Mouse (Mus musculus) midbrain, embryonic 10.5 days (tissue): Measurements from ENCODE around the gene Chrna1. TPM values are rescaled to one million over a fixed set of nuclear protein-coding genes. Genes with fewer than 3 reads are reported as not detected.

ENCODE experiments used
- DNase-seq: peaks from one replicate; pipeline ENCODE4 v3.0.0-alpha.2; 2017; ENCODE audit warnings: low spot score
- H3K27ac ChIP-seq: fragments of 300-500 bp; sonication (generic); replicated peaks from 2 replicates; pipeline ENCODE4 v1.5.1; 2016; ENCODE audit warnings: mild to moderate bottlenecking
- H3K27me3 ChIP-seq: fragments of 300-500 bp; sonication (generic); 2 replicates; pipeline ENCODE4 v1.6.1; 2016; ENCODE audit warnings: low read depth, mild to moderate bottlenecking; ENCODE audit not compliant: poor library complexity, severe bottlenecking
- H3K36me3 ChIP-seq: fragments of 300-500 bp; sonication (generic); 2 replicates; pipeline ENCODE4 v1.6.1; 2016; ENCODE audit warnings: mild to moderate bottlenecking, moderate library complexity
- H3K4me1 ChIP-seq: fragments of 300-500 bp; sonication (generic); 2 replicates; pipeline ENCODE4 v1.6.1; 2016
- H3K4me3 ChIP-seq: fragments of 300-500 bp; sonication (generic); 2 replicates; pipeline ENCODE4 v1.5.1; 2016; ENCODE audit warnings: mild to moderate bottlenecking, moderate library complexity
- H3K9me3 ChIP-seq: fragments of 300-500 bp; sonication (generic); replicated peaks from 2 replicates; pipeline ENCODE4 v1.6.1; 2016; ENCODE audit warnings: mild to moderate bottlenecking
- WGBS: fragments of 180-500 bp; shearing (Covaris S2); methylation state at CpG from one replicate; pipeline ENCODE4 v1.1.7; 2016; 5-methylcytosine and 5-hydroxymethylcytosine counted together
- polyA plus RNA-seq: library from polyadenylated mRNA; unstranded; fragments of >200 nt; fragmentation: Nextera tagmentation; extraction: Ambion mirVana; gene quantifications from 2 replicates; pipeline ENCODE4 v1.2.1, GENCODE M21; 2016

Gene Chrna1
- polyA plus RNA-seq, 1 experiment from 2014 or later, result 0.84 TPM

GRCm38 (mm10) chr2:73522891-73523290 lies 57.2 kb downstream of the Chrna1 start:
- no peak for DNase-seq
- peaks cover under 1% of the 10 kb centered on the region; the same call in 1 of the 2 replicates for H3K27me3 ChIP-seq
- WGBS, result 74% methylated on average over 8 of the region's 8 CpGs
- peaks cover 35% of the 10 kb centered on the region for H3K4me1 ChIP-seq
- no peaks in the 10 kb centered on the region for H3K9me3 ChIP-seq
- no peaks in the 10 kb centered on the region for H3K36me3 ChIP-seq
- H3K27ac ChIP-seq, result 0 out of 2 replicates have a peak overlapping the region, but pooled peaks have one; percentile 30
- H3K4me3 ChIP-seq, result no peak overlapping the region

- no peaks in the 10 kb centered on the region for H3K27me3 ChIP-seq
- DNase-seq, result no peak
- H3K4me3 ChIP-seq, result no peak overlapping the region
- H3K4me1 ChIP-seq, result peaks cover 30% of the 10 kb centered on the region
- H3K36me3 ChIP-seq, result no peaks in the 10 kb centered on the region
- no peaks in the 10 kb centered on the region for H3K9me3 ChIP-seq
- 80% methylated on average over 6 of the region's 6 CpGs for WGBS
- no peak overlapping the region for H3K27ac ChIP-seq
These were observed 57.8 kb downstream of the Chrna1 start for GRCm38 (mm10) chr2:73522336-73522735.

- H3K4me1 ChIP-seq, result peaks cover 24% of the 10 kb centered on the region
- H3K27ac ChIP-seq, result no peak overlapping the region
- DNase-seq, result no peak
- H3K36me3 ChIP-seq, result no peaks in the 10 kb centered on the region
- no peaks in the 10 kb centered on the region for H3K27me3 ChIP-seq
- no peak overlapping the region for H3K4me3 ChIP-seq
- H3K9me3 ChIP-seq, result no peaks in the 10 kb centered on the region
- WGBS, result 39% methylated on average over 5 of the region's 5 CpGs
These were observed 58.4 kb downstream of the Chrna1 start for GRCm38 (mm10) chr2:73521737-73522136.

GRCm38 (mm10) chr2:73518966-73519365 lies 61.2 kb downstream of the Chrna1 start:
- H3K27me3 ChIP-seq, result no peaks in the 10 kb centered on the region
- H3K27ac ChIP-seq, result no peak overlapping the region
- H3K36me3 ChIP-seq, result no peaks in the 10 kb centered on the region
- no peak for DNase-seq
- WGBS, result 84% methylated on average over 5 of the region's 5 CpGs
- H3K4me1 ChIP-seq, result peaks cover 20% of the 10 kb centered on the region
- H3K4me3 ChIP-seq, result no peak overlapping the region
- H3K9me3 ChIP-seq, result no peaks in the 10 kb centered on the region

- Histone ChIP-seq H3K9me3 (no peaks in the 10 kb centered on the region), H3K4me1 (peaks cover 18% of the 10 kb centered on the region), H3K4me3 (no peak overlapping the region), H3K36me3 (no peaks in the 10 kb centered on the region), H3K27ac (no peak overlapping the region), H3K27me3 (no peaks in the 10 kb centered on the region)
- 83% methylated on average over 2 of the region's 2 CpGs for WGBS
- DNase-seq, result no peak
These were observed 61.8 kb downstream of the Chrna1 start for GRCm38 (mm10) chr2:73518311-73518710.

- no peaks in the 10 kb centered on the region for H3K36me3 ChIP-seq
- H3K4me3 ChIP-seq, result no peak overlapping the region
- DNase-seq, result no peak
- no peaks in the 10 kb centered on the region for H3K27me3 ChIP-seq
- H3K4me1 ChIP-seq, result no peaks in the 10 kb centered on the region
- WGBS, result 92% methylated on average over 6 of the region's 6 CpGs
- no peaks in the 10 kb centered on the region for H3K9me3 ChIP-seq
- no peak overlapping the region for H3K27ac ChIP-seq
These were observed 66.0 kb downstream of the Chrna1 start for GRCm38 (mm10) chr2:73514178-73514577.

Other genes starting within 250 kb of the Chrna1 start
- gene Gpr155, start 193.8 kb downstream of the Chrna1 start, polyA plus RNA-seq, result 1.7 and 2.3 TPM in 2 replicates
- gene Wipf1, start 50.6 kb downstream of the Chrna1 start, polyA plus RNA-seq, result 7.4 and 7.6 TPM in 2 replicates
- 38.9 and 51.8 TPM in 2 replicates for gene Chn1, start 195.0 kb upstream of the Chrna1 start, polyA plus RNA-seq